Mouse (Mus musculus): Measurements from ENCODE around the gene St6galnac1.
"Not testable (repeated sequence)": the region's sequence is repeated elsewhere in the genome, so short reads cannot be mapped to it uniquely, and the experiment has no call there.

St6galnac1 gene

DNA sequence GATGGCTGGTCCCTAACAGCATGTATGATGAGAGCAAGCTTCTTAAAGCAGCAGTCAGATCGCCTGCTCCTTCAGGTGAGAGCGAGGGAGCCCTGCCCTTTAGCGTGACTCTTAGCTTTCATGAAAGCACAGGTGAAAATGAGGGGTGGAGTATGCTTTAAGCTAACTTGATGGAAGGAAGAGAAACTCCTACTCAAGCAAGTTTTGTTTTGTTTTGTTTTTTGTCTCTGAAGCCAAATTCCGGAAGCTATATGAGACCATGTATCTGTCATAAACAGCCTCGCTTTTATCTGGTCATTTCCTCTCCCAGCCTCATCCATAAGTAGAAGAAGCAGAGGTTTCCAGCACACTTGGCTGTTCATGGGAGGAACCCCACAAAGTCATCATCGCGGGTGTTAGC is at the start of gene St6galnac1:
Gene St6galnac1, minus strand, starts transcription at position 101 of the 400 bp plus-strand sequence.
- DNase-seq (ENCODE audit: low read depth, low spot score), result no peak

DNA sequence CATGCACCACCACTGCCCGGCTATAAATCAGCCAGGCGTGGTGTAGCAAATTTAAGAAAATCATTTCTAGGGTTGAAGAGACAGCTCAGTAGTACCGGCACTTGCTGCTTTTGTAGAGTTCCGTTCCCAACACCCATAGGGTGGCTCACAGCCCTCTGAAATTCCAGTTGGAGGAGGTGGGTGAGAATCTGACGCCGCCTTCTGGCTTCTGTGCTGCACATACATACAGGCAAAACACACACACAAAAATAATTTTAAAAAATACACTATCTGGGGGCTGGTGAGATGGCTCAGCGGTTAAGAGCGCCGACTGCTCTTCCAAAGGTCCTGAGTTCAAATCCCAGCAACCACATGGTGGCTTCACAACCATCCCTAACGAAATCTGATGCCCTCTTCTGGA is 48.6 kb upstream of the St6galnac1 start:
- not testable (repeated sequence) for DNase-seq (ENCODE audit: low read depth, low spot score)

DNA sequence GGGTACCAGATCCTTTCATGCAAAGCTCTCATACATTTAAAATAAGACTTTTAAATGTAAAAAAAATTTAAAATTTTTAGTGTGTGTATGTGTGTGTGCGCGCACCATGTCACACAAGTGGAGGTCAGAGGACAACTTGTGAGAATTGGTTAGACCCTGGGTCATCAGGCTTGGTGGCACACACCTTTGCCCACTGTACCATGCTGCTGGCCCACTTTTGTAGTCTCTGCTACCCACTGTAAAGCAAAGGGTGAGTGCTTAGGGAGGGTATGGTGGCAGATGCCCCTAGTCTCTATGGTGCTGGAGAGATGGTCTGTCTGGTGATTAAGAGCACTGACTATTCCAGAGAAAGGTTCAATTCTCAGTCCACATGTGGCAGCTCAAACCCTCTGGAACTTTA is 47.9 kb upstream of the St6galnac1 start:
- no peak for DNase-seq (ENCODE audit: low read depth, low spot score)

DNA sequence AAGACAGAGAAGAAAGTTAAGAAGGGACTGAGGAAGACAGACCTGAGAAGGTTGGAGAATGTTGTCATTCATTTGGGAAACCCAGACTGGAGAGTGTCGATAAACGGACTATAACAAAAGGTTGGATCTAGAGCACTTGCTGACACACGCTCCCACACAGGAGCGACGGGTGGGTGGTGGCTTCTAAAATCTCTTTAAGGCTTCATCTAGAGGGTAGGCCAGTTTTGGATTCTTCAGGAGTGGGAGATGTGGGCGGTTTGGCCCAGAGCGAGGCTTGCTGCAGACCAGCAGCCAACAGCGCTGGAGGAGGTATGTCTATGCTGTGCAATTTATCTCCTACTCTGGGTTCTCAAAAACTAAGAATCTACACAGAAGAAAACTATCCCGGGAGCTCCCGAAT is 47.3 kb upstream of the St6galnac1 start:
- no peak for DNase-seq (ENCODE audit: low read depth, low spot score)

DNA sequence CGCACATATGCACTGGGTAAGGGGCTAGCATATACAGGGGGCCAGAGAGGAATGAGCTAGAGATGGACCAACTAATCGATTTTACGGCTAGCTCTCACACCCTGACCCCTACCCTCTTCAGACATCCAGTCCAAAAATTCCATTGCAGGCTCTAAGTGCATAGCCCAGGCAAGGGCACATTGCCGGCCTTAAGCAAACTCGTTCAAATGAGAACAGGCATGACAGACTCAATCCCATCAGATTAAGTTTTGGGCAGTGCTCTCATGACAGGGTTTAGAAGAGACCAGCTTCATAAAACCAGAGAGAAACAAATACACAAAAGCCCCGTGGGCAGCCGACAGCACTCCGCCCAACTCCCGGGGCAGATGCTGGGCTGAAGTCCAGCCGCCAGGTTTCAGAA is 46.9 kb upstream of the St6galnac1 start:
- no peak for DNase-seq (ENCODE audit: low read depth, low spot score)

DNA sequence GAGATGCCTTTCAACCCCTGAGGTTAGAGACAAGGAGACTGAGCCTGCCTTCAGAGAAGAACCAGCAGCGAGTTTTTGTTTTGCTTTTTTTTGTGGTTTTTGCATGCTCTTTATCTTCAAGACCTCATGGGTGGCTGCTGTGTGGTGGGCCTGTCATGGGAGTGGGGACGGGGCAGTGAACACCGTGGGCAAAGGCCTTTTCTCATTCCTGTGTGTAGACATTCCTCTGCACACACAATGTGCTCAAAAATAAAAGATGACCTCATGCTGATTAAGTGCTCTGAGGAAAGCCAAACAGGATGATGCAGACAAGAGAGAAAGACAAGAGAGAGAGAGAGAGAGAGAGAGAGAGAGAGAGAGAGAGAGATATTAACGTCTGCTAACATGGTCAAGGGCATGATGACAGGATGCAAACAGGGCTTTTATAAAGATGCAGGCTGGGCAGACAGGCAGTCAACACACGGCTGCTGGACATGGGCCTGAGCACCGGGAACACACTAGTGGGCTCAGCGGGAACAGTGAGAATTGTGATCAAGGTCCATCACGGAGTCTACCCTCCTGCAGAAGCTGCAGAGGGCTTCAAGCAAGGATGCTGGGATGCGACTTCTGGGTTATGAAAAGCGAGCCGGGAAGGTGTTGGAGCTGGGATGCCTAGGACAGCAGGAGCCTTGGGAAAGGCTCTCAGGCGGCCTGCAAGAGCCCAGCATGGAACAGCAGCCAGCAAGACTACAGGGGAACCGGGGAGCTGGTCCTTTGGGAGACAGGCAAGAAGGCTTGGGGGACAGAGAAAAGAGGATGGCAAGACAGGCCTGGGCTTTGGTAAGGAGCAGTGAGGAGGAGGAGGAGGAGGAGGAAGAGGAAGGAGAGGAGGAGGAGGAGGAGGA is 46.0 kb upstream of the St6galnac1 start:
- DNase-seq (ENCODE audit: low read depth, low spot score), result peak; percentile 86

DNA sequence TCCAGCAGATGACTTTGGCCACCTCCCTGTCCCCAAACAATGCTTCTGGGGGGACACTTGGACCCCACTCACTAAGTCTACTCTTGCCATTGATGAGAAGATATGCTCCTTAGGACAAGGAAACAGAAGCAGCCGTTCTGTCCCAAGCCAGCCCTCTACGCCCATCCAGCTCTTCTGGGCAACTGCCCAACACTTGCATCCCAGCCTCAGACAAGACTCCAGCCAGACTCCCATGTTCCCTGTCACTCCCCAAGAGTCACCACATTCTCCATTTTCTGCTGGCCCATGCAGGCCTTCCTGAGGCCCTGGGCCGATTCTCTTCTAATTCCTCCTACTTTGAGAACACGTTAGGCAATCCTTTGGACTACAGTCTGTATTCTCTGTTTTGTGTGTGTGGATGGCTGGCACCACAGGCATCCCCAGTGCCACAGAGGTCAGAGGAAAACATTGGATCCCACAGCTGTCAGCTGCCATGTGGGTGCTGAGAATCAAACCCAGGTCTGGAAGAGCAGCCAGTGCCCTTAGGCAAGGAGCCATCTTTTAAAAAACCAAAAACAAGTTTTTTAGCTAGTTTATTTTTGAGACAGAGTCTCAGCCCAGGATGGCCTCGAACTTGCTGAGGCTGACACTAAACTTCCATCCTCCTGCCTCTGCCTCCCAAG is 44.8 kb upstream of the St6galnac1 start:
- peak; percentile 51 for DNase-seq (ENCODE audit: low read depth, low spot score)

DNA sequence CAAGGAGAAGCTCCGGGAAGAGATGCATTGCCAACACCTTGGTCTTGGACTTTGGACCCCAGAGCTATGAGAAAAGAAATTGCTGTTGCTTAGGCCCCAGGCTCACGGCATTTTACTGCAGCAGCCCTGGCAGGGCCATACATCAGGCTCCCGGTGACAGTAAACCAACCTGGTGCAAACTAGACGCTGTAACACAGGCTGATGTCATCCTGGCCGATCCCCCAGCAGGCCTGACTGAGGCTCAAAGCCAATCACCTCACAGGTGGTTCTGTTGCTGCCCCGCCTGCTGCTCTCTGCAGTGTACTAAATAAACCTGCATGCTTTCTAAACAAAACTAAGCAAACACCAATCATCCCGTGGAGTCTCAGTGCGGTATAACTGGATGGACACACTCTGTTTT is 43.4 kb upstream of the St6galnac1 start:
- no peak for DNase-seq (ENCODE audit: low read depth, low spot score)

DNA sequence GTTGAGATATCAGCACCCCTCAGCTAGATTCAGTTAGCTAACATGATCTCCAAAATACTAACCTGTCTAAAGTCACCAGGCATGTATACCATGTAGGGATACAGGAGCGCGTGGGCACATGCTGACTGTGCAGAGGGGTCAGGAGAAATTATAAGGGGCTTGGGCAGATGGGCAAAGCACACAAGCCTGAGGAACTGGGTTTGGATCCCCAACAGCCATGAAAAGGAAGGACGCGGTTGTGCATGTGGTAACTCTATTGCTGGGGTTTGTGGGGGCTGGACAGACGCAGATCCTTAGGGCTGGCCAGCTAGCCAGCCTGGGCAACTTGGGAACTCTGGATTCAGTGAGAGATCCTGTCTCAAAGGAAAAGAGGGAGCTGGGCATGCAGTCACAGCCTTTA is 42.3 kb upstream of the St6galnac1 start:
- DNase-seq (ENCODE audit: low read depth, low spot score), result no peak

DNA sequence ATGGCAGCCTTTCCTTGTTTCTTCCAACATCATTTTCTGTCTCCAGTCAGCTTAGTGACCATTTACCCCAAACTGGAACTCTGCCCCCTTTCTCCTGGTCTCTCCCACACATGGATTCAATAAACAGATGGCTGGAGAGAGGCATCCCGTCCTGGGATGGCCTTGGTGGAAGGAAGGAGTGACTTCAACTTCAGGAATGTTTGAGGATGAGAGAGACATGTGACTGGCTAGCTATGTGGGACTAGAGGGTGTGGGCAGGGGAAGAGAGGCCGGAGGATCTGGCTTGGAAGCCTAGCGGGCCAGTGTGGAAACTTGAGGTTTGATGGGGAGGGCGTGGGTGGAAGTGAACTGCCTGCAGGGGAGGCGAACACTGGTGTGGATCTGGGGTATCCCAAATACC is 41.5 kb upstream of the St6galnac1 start:
- DNase-seq (ENCODE audit: low read depth, low spot score), result peak; percentile 99

DNA sequence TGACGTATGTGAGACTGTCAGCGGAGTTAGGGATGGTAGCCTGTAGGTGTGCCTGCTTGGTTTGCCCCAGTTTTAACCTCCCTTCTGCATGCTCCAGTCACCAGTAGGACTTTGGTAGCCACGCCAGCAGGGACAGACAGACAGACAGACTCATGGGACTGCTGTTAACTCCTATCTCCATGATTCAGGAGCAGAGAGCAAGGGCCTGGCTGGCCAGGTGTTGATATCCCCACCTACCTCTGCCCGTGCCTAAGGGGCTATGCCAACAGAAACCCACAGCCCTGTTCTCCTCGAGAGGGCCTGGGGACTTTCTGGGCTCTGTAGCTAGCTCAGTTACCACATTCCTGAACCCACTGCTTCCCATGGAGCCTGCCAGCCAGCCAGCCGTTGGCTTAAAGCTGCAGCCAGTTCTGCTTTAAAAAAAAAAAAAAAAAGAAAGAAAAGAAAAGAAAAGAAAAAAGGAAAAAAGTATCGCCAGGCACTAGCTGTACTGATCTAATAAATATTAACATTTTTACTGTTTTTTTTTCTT is 39.6 kb upstream of the St6galnac1 start:
- peak; percentile 62 for DNase-seq (ENCODE audit: low read depth, low spot score)

DNA sequence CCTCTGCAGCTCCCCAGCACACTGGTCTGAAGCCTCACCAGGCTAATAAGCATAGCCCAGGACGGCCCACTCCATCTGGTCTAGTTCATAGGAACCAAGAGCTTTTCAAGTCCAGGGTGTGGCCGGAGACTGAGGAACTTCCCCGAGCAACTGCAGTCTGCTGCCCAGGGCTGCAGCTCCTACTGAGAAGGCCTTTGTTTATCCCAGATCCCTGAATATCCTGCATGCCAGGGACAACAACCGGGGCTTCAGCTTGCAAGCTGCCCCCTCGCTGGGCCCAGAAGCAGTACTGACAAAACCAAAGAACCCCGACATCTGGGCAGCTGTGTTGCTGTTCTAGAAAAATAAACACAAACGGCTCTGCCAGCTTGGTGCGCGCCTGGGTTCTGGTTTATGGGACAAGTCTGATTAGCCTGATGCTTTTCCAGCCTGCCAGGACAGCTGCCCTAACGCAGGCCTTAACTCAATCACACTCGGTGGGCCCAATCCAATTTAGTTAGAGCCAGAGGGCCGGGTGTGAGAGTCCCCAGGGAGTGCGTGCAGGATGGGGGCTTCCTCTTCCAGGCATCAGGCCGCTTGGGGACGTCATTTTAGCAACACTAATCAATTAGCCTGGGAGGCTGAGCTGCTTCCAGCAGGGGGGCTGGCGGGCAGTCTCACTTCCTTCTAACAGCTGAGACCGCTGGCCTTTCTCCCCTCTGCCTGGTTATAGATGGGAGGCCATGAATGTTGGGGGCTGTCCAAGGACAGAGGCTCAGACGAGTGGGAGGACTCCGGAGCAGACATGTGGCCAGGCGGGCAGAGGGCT is 39.0 kb upstream of the St6galnac1 start:
- peak; percentile 48 for DNase-seq (ENCODE audit: low read depth, low spot score)

DNA sequence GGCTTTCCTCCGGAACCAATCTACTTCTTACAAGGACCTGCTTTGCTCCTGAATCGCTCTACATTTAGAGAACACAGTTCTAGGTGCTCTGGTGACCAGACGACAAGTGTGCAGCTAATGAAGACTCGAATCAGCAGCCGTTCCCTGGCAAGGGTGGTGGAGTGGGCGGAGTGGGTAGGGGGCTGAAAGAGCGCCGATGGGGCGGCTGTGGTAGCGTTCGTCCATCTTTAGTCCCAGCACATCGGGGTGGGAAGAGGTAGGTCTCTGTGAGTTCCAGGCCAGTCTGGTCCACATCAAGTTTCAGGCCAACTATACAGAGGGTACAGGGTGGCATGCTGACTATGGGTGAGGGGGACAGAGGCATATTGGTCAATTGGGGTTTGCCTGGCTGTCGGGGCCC is 38.3 kb upstream of the St6galnac1 start:
- DNase-seq (ENCODE audit: low read depth, low spot score), result no peak

DNA sequence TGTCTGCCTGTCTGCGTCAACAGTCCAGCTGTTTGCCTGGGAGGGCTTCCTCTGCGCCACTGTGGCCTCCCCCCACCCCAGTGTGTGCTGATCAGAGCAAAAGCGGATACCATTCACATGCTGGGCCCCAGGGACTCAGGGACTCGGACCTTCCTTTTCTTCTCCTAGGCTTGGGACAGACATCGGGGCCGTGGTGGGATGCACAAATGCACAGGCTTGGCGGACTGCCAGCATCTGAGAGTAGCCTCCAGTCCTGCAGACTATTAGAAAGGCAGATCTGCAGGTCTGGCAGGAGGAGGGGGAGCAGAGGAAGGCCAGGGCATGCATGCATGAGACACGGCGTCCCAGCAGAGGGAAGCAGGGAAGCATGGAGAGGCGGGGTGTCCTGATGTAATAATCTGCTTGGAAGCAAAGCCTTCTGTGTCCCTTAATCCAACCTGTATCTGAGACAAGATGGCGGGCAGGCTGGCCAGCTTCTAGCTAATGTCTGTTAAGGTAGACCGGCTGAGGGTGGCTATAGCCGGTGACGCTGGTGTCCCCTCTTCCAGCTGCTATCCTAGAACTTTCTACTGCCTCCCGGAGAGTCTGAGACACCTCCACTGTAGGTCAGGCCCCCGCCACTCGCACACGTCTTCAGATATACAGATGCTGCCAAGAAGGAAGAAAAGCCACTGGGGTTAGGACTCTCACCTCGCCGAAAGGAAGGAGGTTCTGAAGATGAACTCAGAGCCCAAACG is 37.7 kb upstream of the St6galnac1 start:
- DNase-seq (ENCODE audit: low read depth, low spot score), result no peak

DNA sequence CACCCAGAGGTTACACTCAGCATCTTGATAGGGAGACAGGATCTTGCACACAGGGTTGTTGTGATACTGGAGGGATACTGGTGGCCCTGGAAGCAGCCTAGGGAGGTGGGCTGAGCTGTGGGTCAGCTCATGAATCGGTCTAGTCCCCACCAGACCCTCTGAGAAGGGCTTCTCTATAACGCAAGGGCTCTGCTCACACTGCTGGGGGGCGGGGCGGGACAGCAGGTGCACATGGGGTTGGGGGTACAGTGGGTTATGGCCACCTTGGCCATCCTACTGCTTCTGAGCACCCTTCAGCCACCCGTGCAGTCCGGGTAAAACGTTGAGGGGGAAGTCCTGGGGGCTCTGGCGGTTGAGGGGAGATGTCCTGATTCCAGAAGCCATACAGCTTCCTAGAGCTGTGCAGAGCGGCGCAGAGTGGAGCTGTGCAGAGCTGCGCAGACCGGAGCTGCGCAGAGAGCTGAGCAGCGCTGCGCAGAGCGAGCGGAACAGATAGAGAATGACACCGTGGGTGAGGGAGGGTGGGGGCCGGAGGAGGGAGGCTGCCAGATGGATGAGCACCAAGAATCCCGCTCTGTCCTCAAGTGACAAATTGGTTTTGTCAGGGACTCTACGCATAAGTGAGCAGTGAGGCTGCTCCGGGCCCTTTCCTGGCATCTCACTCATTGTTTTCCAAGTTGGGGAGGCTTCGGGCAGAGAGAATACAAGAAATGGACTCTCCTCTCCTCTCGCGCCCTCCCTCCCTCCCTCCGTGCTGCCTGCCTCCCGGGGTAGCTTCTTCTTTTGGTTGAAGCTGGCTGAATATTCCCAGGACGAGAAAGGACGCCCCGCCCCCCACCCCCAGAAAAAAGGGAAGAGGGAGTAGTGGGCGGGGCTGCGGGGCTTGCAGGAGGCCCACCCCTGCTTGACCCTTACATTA is 35.9 kb upstream of the St6galnac1 start:
- DNase-seq (ENCODE audit: low read depth, low spot score), result no peak

DNA sequence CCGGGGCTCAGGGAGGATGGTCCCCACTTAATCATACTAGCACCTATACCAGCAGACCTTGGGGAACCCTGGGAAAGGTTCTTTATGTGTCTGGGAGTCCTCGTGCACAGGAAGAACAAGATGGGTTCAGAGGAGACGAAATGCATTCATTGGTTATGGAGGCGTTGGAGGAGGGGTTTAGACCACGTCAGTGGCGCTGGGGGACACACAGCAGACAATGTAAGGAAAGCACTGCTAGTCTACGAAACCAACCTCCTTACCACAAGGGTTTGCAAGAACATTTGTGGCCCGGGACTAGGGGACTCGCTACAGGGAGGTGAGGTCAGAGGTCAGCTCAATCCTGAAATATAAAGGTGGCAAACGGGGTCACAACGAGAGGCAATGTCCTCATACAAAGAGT is 35.2 kb upstream of the St6galnac1 start:
- DNase-seq (ENCODE audit: low read depth, low spot score), result no peak

DNA sequence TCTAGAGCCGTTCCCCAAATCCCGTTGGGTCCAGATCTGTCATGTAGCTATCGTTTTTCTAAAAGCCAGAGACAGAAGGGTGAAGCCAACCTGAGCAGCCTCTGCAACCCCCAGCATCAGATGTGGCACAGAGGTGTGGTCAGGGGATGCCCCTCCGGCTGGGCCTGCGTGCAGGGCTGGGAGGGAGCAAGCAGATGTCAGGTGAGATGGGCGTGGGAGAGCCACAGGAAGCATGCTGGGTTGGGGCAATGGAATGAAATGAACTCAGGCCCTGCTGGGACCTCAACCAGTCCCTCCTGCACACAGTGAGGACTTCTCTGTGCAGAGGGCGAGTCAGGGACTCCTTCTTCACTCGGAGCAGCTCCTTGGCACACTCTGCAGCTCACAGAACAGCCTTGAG is 34.2 kb upstream of the St6galnac1 start:
- DNase-seq (ENCODE audit: low read depth, low spot score), result no peak

DNA sequence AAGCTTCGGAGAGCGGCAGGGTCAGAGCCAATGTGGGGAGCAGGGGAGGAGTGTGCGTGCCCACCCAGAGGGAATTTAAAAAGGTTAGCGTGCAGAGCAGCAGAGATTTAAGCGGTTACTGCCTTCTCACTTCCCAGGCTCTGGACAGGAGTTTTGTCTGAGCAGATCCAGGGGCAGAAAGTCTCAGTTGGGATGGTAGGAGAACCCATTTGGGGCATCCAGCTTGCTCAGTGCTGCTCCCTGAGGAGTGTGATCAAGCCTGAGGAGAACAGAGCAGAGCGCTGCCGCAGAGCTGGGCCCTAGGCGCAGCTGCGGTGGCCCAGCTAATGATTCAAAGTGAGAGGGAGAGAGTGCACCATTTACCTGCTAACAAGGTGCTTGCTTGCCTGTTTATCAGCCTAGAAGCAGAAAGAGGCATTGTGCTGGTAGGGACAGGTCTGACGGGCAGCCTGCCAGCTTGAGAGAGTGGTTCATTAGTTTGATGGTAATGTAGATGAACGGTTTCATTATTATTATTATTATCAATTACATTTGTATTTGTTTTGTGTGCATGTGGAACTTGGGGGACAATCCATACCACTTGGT is 33.6 kb upstream of the St6galnac1 start:
- no peak for DNase-seq (ENCODE audit: low read depth, low spot score)

DNA sequence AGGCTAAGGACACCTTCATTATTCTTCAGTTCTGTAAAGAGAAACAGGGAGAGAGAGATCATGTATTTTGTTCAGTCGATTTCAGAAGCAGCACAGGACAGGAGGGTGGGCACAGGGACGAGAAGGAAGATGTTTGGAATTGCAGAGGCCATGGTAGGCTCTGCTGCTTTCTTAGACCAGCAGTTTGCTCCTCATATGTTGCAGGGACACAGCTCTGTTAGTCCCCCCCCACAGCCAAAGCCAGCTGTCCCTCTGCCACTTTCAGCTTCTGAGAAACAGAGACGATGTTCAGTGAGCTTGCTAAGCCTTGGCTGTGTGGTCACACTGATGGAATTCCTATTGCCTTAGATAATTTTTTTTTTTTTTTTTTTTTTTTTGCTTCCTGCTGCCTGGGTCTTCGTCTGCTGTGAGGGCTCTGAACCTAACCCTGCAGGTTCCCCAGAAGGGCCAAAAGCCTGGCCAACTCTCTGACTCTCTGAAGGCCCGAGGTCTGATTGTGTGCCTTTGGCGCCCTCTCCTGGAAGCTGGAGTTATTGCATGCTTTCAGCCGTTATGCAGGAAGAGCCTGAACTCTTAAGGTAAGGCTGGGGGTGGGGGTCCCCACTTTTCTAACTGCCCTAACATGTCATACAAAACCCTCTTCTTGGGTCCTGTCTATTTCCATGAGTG is 32.8 kb upstream of the St6galnac1 start:
- peak; percentile 96 for DNase-seq (ENCODE audit: low read depth, low spot score)

All from 3T3-L1 (cell line).